Mouse (Mus musculus) heart, postnatal 10 days (tissue): Measurements from ENCODE around the gene Abcc12. TPM values are rescaled to one million over a fixed set of nuclear protein-coding genes. Genes with fewer than 3 reads are reported as not detected.
A peak's percentile ranks its signal among the peaks of the same experiment; 100 is the strongest.

ENCODE experiments used
- DNase-seq, 2 experiments: peaks; one replicate each; pipeline ENCODE4 v3.0.0; 2021
- intact Hi-C: fragments of 180-260 bp; cut with DNase I; formaldehyde crosslinking; loops from one replicate; pipeline ENCODE4 v1.15.1; 2025
- total RNA-seq, 2 experiments: library from RNA; stranded (reverse); gene quantifications; 2 replicates each; pipeline ENCODE4 v1.2.3; 2021

The Abcc12 gene
- total RNA-seq, 2 experiments from 2014 or later, result 0.07 to 0.15 TPM

GRCm38 (mm10) chr8:86527336-86528029 lies 53.0 kb downstream of the Abcc12 start:
- no peak for DNase-seq
- intact Hi-C loops, result no loop called here

- no peak for DNase-seq
- intact Hi-C loops, result no loop called here
These were observed 53.7 kb downstream of the Abcc12 start for GRCm38 (mm10) chr8:86526808-86527207.

- DNase-seq, result peak; percentile 13 to 22
- intact Hi-C loops, result no loop called here
These were observed 66.3 kb downstream of the Abcc12 start for GRCm38 (mm10) chr8:86514203-86514602.

GRCm38 (mm10) chr8:86512886-86513285 lies 67.6 kb downstream of the Abcc12 start:
- intact Hi-C loops, result no loop called here
- no peak for DNase-seq

DNA sequence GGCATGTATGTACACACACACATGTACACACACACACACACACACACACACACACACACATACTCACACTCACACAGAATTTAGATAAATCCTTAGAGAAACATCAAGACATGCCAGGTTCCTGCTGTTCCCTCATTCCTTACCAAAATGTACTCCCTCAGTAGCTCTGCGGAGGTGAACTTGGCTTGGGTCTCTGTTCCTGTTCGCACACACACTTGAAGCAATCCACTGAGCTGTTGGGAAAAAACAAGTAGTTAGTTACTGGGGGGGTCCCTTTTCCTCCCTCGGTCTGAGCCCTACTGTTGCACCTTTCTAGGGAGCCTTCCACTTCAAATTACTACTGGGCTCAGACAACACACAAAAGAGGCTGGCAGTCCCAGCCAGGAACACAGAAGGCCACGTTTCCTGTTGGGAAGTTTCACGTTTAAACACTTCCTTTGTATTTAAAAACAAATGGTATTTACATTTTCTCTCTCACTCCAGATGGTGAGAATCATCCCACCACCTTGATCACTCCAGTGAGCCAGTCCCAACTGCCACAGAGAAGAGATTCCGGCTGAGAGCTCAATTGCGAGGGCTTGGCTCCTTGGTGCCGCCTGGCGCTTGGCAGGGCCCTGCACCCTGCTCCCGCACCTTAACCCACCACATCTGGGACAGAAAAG lies 68.2 kb downstream of the Abcc12 start:
- DNase-seq, result no peak
- intact Hi-C loops, result no loop called here

DNA sequence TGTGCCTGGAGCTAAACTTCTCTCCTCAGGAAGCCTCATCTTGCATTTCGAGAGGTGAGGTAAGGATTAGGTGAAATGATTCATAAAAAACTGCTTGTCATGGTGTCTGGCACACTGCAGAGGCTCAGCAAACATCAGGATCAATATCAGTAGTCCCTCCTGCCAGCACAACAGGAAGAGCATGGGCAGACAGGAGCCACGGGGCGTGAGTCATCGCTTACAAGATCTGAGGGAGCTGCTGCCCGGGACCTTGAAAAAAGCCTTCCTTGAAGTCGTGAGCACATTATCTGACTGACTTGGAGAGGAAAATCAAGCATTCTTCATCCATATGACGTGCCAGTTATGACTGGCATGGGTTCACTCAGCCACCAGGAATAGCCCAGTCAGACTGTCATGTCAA lies 79.1 kb downstream of the Abcc12 start:
- no peak for DNase-seq
- intact Hi-C loops, result no loop called here

- intact Hi-C loops, result no loop called here
- DNase-seq, result no peak
These were observed 85.4 kb downstream of the Abcc12 start for GRCm38 (mm10) chr8:86495056-86495455.

DNA sequence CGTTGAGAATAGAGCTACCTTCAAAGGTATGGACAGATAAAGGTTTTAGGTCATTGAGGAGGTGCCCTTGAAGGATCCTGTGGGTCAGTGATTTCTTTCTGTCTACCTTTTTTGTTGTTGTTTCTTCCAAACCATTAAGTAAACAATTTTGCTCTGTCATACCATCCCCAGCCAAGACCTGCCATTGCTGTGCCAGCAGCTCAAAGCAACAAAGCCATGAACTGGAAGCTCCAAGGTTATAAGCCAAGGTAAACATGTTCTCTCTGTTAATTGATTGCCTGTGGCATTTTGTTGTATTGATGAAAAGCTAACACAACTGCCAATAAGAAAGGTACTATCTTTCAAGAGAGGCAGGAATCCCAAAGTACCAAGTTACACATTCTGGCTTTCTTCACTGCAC lies 86.6 kb downstream of the Abcc12 start:
- intact Hi-C loops, result no loop called here
- no peak for DNase-seq

GRCm38 (mm10) chr8:86485411-86485810 lies 95.1 kb downstream of the Abcc12 start:
- intact Hi-C loops, result no loop called here
- no peak for DNase-seq

DNA sequence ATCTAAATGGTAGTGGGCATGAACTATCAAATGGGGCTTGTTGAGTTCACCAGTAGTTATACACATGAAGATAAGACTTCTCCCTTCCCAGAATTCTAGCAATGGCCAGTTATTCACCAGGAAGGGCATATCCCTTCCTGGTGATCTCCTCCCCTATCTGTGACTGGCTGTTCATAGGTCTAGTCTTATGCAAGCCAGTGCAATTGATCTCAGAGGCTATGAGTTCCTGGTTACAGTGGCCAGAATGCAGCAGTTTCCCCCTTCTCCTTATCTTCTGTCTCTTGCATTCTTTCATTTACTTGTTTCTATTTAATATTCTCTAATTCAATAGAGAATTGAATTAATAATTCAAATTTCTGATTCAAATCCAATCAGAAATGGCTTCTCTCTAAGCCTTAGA lies 96.2 kb downstream of the Abcc12 start:
- no peak for DNase-seq
- intact Hi-C loops, result no loop called here

- intact Hi-C loops, result no loop called here
- DNase-seq, result no peak
These were observed 98.4 kb downstream of the Abcc12 start for GRCm38 (mm10) chr8:86482116-86482515.

DNA sequence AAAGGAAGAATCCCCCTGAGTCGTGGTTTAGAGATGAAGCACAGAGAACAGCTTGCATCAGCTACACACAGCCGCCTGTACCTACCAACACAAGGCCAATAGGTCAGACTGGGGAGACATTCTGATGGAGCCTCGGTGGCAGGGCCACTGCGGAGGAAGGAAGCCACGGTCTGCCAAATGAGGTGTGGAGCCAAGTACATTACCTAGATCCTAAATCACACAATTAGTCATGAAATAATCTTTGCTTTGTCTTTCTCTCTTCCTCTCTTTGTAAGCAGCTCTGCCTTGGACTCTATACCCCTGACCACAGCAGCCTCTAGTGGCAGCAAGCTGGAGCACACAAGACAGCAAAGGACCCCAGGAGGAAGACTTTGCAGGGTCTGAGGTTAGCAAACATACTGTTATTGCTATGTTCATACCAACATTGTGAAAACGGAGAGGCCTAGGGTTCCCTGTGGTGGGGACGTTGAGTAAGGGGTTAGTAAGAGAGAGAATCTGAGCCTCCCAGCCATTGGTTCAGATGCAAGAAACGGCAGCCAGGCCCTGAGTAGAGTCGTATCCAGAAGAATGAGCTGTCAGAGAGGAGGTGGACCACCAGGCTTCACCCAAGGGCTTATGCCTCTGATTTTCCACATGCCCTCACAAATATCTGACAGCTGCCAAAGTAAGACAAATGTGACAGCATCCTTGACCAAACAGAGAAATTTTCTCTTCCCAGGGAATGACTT lies 104.6 kb downstream of the Abcc12 start:
- intact Hi-C loops, result loop anchor here (5.0 kb wide), 1 partner anchor 779 kb away; no protein-coding TSS in a partner anchor
- DNase-seq, result peak; percentile 21 to 51

- intact Hi-C loops, result no loop called here
- DNase-seq, result no peak
These were observed 106.0 kb downstream of the Abcc12 start for GRCm38 (mm10) chr8:86474461-86474860.

- intact Hi-C loops, result no loop called here
- no peak for DNase-seq
These were observed 107.4 kb downstream of the Abcc12 start for GRCm38 (mm10) chr8:86473121-86473520.

DNA sequence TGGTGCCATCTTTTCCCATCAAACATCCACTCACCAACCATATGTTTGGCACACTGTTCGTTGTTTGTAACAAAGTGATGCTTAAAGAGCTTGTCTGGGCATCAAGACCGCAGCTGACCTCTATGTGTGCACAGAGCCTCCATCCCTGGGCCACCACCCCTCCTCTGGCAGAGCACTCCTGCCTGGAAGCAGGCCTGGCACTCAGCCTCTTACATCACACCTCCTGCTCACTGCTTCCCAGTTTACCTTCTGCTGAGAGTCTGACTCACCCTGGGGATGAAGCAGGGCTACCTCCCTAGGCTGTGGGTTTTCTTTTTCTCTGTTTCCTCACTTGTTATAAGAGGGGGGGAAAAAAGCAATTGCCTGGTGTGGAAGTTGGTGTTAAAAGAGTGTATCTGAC lies 109.8 kb downstream of the Abcc12 start:
- intact Hi-C loops, result no loop called here

DNA sequence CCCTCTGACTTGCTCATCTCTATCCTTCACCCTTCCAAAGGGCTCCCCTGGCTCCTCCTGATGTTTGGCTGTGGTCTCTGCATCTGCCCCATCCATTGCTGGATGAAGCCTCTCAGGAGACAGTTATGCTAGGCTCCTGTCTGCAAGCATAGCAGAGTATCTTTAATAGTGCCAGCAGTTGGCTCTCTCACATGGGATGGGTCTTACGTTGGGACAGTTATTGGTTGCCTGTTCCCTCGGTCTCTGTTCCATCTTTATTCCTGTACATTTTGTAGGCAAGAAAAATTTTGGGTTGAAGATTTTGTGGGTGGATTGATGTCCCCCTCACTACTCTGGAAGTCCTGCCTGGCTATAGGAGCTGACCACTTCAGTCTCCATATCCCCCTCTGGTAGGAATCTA lies 117.3 kb downstream of the Abcc12 start:
- no peak for DNase-seq
- intact Hi-C loops, result no loop called here

More for the DNA sequence above, 109.8 kb downstream of the Abcc12 start:
- DNase-seq, result no peak

DNA sequence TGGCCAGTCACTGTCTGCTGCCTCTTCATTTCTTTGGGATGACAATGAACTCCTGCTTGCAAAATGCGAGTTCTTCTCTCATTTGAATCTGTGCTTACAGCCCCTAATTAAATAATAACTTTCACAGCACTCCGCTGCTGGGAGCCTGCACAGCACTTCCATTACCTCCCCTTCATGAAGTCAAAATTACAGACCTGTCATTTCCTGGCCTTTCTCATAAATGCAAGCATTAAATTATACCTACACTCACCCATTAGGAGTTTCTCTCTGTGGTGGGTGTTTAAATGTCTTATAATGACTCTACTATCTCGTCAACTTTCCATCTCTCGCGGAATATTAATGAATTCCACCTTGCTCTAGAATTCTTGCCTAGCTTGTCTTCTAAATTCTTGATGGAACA lies 120.1 kb downstream of the Abcc12 start:
- DNase-seq, result no peak
- intact Hi-C loops, result no loop called here

DNA sequence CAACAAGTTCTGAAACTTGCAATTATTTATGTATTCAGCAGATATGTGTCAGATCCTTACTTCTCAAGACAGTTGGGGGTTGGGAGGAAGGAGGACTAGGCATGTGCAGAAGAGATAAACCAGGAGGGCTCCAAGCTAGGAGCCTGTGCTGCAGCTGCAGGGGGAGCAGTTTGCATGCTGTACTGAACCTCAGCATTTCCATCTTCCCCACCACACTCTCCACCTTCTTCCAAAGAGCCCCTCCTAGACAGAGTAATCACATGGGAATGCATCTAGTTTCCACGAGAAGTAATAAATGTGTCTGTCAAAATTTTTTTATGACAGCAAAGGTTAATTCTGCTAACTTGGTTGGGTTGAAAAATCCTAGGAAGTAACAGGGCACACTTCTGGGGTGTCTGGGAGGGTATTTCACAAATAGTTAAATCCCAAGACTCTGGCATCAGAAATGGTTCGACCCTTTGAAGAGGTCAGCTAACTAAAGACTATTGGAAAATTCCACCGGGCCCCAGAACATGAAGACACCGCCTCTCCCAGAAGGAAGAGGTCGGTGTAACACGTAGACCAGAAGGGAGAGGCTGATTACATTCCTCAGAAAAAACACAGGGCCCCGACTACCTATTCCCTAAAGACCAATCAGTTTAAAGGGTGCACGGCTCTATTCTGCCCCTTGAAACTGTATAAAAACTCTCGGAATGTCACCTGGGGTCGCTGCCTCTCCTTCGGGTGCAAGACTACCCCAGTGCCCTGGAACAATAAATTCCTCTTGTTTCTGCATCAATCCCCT lies 126.6 kb downstream of the Abcc12 start:
- DNase-seq, result no peak
- intact Hi-C loops, result no loop called here

DNA sequence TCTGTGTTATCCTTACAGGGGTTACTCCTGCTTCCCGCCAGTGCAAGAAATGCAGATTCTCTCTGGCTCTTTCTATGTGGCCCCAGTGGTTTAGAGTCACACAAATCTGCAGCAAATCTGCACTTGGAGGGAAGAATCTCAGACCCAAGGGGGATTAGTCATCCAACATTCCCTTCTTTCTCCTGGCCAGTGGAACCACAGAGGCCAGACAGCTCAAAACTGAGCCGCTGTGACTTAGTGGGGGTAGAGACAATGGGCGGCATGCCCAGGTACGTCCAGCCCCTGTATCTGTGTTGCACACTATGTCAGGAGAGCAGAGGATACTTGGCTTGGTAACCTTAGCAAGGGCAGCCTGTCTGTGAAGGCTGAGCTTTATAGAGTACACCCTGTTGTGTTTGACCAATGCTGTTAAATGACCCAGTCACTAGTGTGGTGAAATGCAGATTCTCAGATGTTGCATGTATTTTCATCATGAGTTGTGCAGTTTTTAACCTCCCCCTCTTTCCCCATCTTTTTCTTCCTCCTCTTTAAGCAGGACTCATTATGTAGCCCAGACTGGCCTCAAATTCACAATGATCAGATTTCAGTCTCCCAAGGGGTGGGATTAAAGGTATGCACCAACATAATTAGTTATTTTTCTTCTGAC lies 130.5 kb downstream of the Abcc12 start:
- intact Hi-C loops, result no loop called here

GRCm38 (mm10) chr8:86445516-86445915 lies 135.0 kb downstream of the Abcc12 start:
- intact Hi-C loops, result no loop called here
- no peak for DNase-seq

More for the DNA sequence above, 130.5 kb downstream of the Abcc12 start:
- DNase-seq, result no peak
